Mouse (Mus musculus) liver (tissue): ENCODE measurements at regions not wholly inside any gene's neighbourhood (a gene's known extent, or its start where the extent isn't known, plus 50 kb on each side); places are given as distances from the start of the nearest gene placed in this dataset.
"Not testable (repeated sequence)": the region's sequence is repeated elsewhere in the genome, so short reads cannot be mapped to it uniquely, and the experiment has no call there.

ENCODE experiments used
- DNase-seq: peaks from one replicate; pipeline ENCODE4 v3.0.0-alpha.2; 2020; ENCODE audit warnings: mixed read lengths

DNA sequence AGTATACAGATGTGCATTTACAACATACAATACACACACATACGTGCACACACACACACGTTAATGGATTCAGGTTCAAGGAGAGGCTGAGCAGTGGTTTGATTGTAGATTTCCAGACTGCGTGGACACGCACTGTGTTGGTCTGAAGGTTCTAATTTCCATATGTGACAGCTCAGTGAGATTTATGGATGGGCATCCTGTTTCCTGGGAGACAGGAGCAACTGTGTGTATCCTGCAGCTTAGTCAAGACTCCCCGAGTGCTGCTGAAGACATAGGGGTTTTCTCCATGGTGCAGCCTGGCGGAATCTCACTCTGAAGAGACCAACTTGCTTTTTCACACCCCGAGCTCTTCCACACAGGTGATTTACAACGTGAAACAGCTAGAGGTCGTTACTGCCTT, 119.3 kb upstream of the Foxk1 start:
- DNase-seq = no peak

DNA sequence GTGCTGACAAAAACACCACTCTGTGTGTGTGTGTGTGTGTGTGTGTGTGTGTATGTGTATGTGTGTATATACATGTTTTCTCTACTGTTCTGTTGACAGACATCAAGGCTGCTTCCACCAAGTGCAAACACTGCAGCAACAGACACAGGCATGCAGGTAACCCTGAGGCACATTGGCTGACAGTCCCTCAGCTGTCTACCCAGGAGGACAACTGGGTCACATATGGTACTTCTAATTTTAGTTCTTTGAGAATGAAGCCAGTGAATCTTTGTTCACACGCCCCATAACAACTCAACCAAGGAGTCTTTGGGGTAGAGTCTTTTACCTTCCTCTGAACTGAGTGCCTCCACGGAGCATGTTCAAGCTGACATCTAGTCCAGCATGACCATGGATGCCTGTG, 113.3 kb upstream of the Foxk1 start:
- DNase-seq = no peak

DNA sequence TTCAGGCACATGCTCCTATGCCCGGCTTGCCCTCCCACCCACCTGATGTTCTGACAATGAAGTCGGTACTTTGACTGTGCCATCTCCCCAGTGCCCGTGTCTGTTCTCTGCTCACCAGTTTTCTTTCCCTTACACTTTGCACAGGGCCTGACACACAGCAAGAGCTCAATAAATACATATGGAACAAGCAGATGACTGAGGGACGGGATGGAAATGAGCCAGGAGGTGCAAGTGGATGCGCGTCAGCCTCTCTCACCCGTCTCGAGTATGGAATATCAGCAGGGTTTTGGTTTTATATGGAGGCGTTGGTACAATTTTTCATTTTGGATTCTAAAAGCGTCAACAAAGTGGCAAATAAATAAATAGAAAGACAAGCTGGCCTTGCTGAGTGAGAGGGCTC, 109.8 kb upstream of the Foxk1 start:
- DNase-seq = no peak

DNA sequence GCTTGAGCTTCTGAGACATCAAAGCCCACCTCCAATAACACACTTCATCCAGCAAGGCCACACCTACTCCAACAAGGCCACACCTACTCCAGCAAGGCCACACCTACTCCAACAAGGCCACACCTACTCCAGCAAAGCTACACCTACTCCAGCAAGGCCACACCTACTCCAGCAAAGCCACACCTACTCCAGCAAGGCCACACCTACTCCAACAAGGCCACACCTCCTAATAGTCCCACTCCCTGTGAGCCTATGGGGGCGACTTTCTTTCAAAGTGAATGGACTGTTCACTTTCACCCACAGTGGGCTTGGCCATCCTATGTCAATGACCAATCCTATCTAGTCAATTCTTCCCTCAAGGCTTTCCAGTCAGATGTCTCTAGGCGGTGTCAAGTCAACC, 104.9 kb upstream of the Foxk1 start:
- DNase-seq = not testable (repeated sequence)

DNA sequence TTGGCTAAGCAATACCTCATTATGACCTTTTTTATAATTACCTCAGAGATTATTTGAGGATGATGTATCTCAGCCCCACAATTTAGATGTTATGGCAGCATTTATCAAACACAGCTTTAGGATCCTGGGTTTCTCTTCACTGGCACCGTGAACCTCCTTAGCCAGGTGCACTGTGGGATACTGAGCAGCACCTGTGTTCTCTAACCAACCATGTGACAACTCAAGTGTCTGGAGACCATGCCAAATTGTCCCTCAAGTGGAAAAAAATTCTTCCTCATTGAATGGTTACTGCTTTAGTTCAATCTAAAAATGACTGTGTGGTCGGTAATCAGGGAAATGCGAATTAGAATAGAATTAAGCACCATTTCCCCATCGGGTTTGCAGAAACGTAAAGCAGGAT, 101.7 kb upstream of the Foxk1 start:
- no peak for DNase-seq

GRCm38 (mm10) chr5:142308511-142308910, 92.8 kb upstream of the Foxk1 start:
- DNase-seq = no peak

GRCm38 (mm10) chr5:142313944-142314343, 87.4 kb upstream of the Foxk1 start:
- DNase-seq = no peak

- no peak for DNase-seq
These were observed 86.8 kb upstream of the Foxk1 start for GRCm38 (mm10) chr5:142314466-142314865.

GRCm38 (mm10) chr5:142319268-142319667, 82.0 kb upstream of the Foxk1 start:
- DNase-seq = peak; percentile 33

DNA sequence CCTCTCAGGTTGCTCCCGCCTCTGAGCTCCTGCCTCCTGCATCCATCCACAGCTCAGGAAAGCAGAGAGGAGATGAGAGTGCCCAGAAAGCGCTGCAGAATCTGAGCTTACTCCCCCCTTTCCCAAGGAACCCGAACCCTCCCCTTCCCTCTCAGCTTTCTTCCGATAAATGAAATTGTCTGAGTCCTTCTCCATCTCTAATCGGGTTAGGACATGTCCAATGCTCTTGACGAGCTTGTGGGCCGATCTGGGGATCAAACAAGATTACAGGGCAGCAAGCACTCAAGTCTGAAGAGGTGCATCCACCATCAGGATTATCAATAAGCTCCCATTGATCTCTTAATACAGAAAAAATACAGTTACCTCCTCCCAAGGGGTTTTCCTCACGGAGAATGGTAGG, 80.0 kb upstream of the Foxk1 start:
- DNase-seq = no peak

- DNase-seq = no peak
These were observed 76.4 kb upstream of the Foxk1 start for GRCm38 (mm10) chr5:142324928-142325327.

DNA sequence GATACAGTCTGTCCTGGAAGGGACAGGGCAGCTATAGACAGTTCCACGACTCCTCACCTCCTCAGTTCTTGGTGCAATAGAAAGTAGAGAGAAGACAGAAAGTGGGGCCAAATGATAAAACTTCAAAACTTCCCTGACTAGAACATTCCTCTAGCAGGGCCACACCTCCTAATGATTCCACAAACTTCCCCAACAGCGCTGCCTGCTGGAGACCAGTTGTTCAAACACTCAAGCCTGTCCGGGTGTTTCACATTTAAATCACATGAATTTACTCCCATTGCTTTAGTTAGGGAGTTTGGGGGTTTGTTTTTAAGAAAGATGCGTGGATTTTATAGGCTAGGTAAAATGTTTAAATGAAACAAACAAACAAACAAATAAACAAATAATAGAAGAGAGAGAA, 75.7 kb upstream of the Foxk1 start:
- DNase-seq = no peak

- peak; percentile 23 for DNase-seq
These were observed 74.0 kb upstream of the Foxk1 start for GRCm38 (mm10) chr5:142327261-142327660.

DNA sequence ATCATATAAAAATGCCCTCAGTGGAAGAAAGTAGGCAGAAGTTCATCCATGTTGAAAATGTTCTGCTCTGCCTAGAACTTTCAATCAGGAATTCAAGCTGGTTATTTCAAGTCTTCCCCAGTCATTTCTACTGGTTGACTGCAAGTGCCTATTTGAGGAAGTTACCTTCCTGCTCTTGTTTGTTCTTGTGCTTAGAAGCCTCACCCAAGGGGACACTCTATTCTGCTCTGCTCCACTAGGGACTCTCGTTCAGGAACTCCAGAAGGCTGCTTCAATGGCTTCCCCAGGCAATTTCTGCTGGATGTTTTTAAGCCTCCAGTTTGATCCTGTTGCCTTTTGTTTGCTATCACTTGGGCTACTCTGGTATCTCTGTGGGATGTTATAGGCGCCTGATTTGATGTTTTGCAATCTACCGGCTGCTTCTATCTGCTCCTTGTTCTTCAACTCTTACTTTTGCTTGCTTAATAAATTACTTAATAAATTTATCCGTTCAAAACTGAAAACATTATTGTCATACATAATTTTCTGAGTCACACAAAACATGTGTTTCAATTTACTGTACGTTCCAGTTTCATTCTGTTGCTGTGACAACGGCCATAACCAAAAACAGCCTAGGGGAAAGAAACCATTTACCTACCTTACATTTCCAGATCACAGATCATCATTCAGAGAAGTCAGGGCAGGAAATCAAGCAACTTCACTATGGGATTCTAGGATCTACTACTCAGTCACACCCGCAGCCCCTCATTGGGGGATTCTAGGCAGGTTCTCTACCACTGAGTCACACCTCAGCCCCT, 71.4 kb upstream of the Foxk1 start:
- DNase-seq = no peak

DNA sequence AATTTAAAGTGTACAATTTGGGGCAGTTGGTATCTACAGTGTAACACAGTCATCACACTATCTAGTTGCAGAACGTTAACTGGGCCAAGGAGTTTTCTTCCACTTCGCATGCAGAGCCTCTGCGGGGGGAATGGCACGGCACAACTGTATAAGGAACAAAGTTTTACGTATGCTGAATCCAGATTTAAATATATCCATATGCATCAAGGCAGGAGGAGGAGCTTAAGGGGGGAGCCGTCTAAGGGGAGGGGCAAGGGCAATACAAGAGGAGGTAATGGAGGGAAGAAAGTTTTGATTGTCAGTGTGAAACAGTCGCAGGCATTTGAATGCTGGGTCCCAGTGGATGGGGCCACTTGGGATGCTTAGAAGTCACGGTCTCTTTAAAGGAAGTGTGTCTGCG, 68.6 kb upstream of the Foxk1 start:
- DNase-seq = no peak

- DNase-seq = no peak
These were observed 63.9 kb upstream of the Foxk1 start for GRCm38 (mm10) chr5:142337436-142337835.

GRCm38 (mm10) chr5:142338051-142338450, 63.2 kb upstream of the Foxk1 start:
- no peak for DNase-seq

DNA sequence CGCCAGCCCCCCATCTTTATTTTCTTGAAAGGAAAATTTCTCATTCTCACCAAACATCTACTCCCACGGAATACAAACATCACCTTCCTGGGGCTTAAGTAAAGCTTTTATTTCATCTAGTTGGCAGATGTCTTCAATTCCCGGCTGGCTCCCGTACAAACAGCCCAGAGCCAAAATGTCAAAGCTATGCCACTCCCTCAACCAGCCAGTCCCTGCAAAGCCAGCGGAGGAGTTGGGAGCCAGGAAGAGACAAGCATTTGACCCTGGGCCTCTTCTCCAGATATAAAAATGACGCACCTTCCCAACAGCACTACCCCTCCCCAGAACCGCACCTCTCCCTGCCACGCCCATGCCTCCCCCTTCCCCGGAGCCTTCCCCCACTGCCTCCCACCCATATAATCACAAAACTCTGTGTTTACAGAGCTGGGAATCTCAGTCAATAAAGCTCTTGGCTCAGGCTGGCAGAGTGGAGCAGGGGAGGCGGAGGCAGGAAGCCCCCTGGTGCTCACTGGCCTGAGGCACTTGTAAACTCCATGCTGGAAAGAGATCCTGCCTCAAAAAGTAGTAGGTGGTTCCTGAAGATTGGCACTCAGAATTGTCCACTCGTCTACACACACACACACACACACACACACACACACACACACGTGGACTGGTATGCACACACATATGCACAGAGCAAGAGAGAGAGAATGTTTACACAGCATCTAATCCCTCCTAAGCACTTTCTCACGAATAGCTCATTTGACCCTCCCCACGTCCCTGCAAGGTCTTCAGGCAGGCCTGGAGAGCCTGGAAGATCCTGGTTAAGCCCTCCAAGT, 60.9 kb upstream of the Foxk1 start:
- DNase-seq = no peak

DNA sequence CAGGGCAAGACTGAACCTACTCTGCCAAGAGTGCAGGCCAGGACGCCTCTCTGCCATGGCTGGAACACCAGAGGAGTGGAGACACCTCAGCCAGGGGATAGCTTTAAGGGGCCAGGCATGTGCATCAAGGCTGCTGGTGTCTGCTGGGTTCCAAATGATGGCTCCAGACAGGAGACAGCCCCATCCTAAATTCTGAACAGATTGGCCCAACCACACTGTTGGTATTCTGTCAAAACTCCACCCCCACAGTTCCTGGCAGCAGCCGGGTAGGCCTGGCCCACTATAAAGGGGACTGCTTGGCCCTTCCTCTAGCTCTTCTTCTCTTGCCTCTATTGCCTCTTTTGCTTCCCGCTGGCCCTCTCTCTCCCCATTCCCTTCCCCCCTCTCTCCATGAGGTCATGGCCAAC, 60.3 kb upstream of the Foxk1 start:
- DNase-seq = no peak

GRCm38 (mm10) chr5:142346454-142346853, 54.8 kb upstream of the Foxk1 start:
- no peak for DNase-seq

DNA sequence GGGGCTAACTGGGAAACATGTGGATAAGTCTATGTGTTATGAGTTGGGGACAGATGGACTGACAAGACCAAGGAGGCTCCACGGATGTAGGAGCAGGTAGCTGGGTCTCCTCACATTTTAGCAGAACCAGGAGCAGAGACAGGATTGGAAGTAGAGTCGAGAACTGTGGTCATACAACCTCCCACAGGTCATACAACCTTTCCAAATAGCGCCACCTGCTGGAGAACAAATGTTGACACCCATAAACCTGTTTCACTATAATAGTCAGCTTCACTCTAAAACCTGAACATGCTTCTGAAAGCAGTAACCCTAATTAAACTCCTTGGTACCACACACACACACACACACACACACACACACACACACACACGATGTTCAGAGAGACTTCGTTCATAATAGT, 50.7 kb upstream of the Foxk1 start:
- DNase-seq = peak; percentile 33
